Mouse (Mus musculus) embryonic fibroblast, embryonic 13.5 days (primary cell): Measurements from ENCODE around the gene Xab2. TPM values are rescaled to one million over a fixed set of nuclear protein-coding genes. Genes with fewer than 3 reads are reported as not detected.

Experiments used
- H3K27ac ChIP-seq: 2 replicates; pipeline ENCODE4 v1.5.1; 2012; ENCODE audit warnings: low read length, control low read depth, inconsistent platforms; ENCODE audit not compliant: insufficient read depth
- H3K4me1 ChIP-seq: 2 replicates; pipeline ENCODE4 v1.6.1; 2011; ENCODE audit warnings: low read length; ENCODE audit not compliant: control insufficient read depth, insufficient read depth
- H3K4me3 ChIP-seq: 2 replicates; pipeline ENCODE4 v1.5.1; 2011; ENCODE audit warnings: mild to moderate bottlenecking, control low read depth, low read length; ENCODE audit not compliant: insufficient read depth
- CTCF ChIP-seq: IDR thresholded peaks from 2 replicates; pipeline ENCODE4 v1.5.1; 2011; ENCODE audit warnings: mild to moderate bottlenecking, control low read depth, low read length, moderate library complexity, borderline replicate concordance; ENCODE audit not compliant: insufficient read depth
- POLR2A ChIP-seq: IDR thresholded peaks from 2 replicates; pipeline ENCODE4 v1.6.1; 2011; ENCODE audit warnings: low read depth, mild to moderate bottlenecking, control low read depth, low read length, moderate library complexity
- polyA plus RNA-seq: library from polyadenylated mRNA; stranded (reverse); fragments of >200 nt; gene quantifications from 2 replicates; pipeline ENCODE4 v1.2.4, GENCODE M21; 2011; ENCODE audit warnings: low read depth; ENCODE audit not compliant: missing spikeins, insufficient read length

Xab2 gene
- polyA plus RNA-seq, 1 experiment: 25.0 TPM

GRCm38 (mm10) chr8:3609816-3610150 is 11.3 kb downstream of the Xab2 start:
- Histone ChIP-seq H3K4me3 (no peak overlapping the region), H3K4me1 (no peaks in the 10 kb centered on the region), H3K27ac (no peak overlapping the region)
- no peak for TF ChIP-seq CTCF
- TF ChIP-seq POLR2A: no peak

- no peak for TF ChIP-seq CTCF
- TF ChIP-seq POLR2A: no peak
- Histone ChIP-seq H3K4me3 (no peak overlapping the region), H3K4me1 (no peaks in the 10 kb centered on the region), H3K27ac (no peak overlapping the region)
These were observed 11.9 kb downstream of the Xab2 start for GRCm38 (mm10) chr8:3609046-3609815.

GRCm38 (mm10) chr8:3607822-3608221 is 13.3 kb downstream of the Xab2 start:
- no peak for TF ChIP-seq CTCF
- TF ChIP-seq POLR2A: no peak
- no peak overlapping the region for H3K27ac ChIP-seq
- no peak overlapping the region for H3K4me3 ChIP-seq
- H3K4me1 ChIP-seq: no peaks in the 10 kb centered on the region

- no peak overlapping the region for H3K27ac ChIP-seq
- H3K4me1 ChIP-seq: no peaks in the 10 kb centered on the region
- no peak overlapping the region for H3K4me3 ChIP-seq
- no peak for TF ChIP-seq CTCF
- no peak for TF ChIP-seq POLR2A
These were observed 14.5 kb downstream of the Xab2 start for GRCm38 (mm10) chr8:3606593-3606992.

GRCm38 (mm10) chr8:3603439-3603838 is 17.7 kb downstream of the Xab2 start:
- TF ChIP-seq CTCF (no peak), POLR2A (no peak)
- H3K27ac ChIP-seq: no peak overlapping the region
- H3K4me3 ChIP-seq: no peak overlapping the region
- H3K4me1 ChIP-seq: no peaks in the 10 kb centered on the region

GRCm38 (mm10) chr8:3600401-3600800 is 20.7 kb downstream of the Xab2 start:
- no peak overlapping the region for H3K27ac ChIP-seq
- H3K4me1 ChIP-seq: no peaks in the 10 kb centered on the region
- TF ChIP-seq POLR2A (no peak), CTCF (no peak)

GRCm38 (mm10) chr8:3599219-3599618 is 21.9 kb downstream of the Xab2 start:
- TF ChIP-seq CTCF (no peak), POLR2A (no peak)
- H3K27ac ChIP-seq: no peak overlapping the region
- H3K4me1 ChIP-seq: no peaks in the 10 kb centered on the region
- no peak overlapping the region for H3K4me3 ChIP-seq

More at GRCm38 (mm10) chr8:3600401-3600800, 20.7 kb downstream of the Xab2 start:
- H3K4me3 ChIP-seq: no peak overlapping the region

GRCm38 (mm10) chr8:3598054-3598453 is 23.1 kb downstream of the Xab2 start:
- H3K4me3 ChIP-seq: no peak overlapping the region
- H3K4me1 ChIP-seq: no peaks in the 10 kb centered on the region
- no peak overlapping the region for H3K27ac ChIP-seq
- TF ChIP-seq CTCF: no peak
- no peak for TF ChIP-seq POLR2A

- Histone ChIP-seq H3K27ac (no peak overlapping the region), H3K4me3 (no peak overlapping the region), H3K4me1 (no peaks in the 10 kb centered on the region)
- TF ChIP-seq CTCF (no peak), POLR2A (no peak)
These were observed 26.6 kb downstream of the Xab2 start for GRCm38 (mm10) chr8:3594466-3594865.

GRCm38 (mm10) chr8:3593470-3593869 is 27.6 kb downstream of the Xab2 start:
- Histone ChIP-seq H3K27ac (no peak overlapping the region), H3K4me1 (no peaks in the 10 kb centered on the region), H3K4me3 (no peak overlapping the region)
- no peak for TF ChIP-seq POLR2A
- no peak for TF ChIP-seq CTCF
